Mouse (Mus musculus): ENCODE measurements around the gene Lrrc4.

DNA sequence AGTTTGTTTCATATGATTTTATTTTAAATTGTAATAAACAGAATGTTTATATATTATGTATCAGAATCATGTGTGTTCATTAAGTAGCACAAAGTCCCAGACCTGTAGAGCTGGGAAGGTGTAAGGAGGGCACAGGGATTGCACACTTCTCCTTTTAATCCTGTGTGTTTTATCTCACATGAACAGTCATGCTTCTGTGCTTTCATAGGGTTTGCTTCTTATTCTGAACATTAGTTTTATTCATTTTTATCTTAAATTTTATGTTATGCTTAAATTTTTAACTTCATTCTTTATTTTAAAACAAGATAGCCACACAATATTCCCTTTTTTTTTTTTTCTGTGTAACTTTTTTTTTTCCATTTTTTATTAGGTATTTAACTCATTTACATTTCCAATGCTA is 186.3 kb downstream of the Lrrc4 start:
- no peak for TF ChIP-seq CTCF (IDR thresholded peaks at IDR 0.05; ENCODE audit: low read depth, low read length)
- no peak for TF ChIP-seq POLR2AphosphoS5 (IDR thresholded peaks at IDR 0.05; ENCODE audit: insufficient replicate concordance, low read depth, low read length)
- TF ChIP-seq TAL1 (conservative IDR thresholded peaks at IDR 0.05; ENCODE audit: low read depth, low read length) = no peak
- TF ChIP-seq GATA1 (IDR thresholded peaks at IDR 0.05; ENCODE audit: borderline replicate concordance, low read length) = no peak
